Mouse (Mus musculus): ENCODE measurements around the gene Ppid. TPM values are rescaled to one million over a fixed set of nuclear protein-coding genes. Genes with fewer than 3 reads are reported as not detected.

The Ppid gene
- polyA plus RNA-seq, 1 experiment from 2014 or later: 196 TPM

- H3K9me3 ChIP-seq: no peaks in the 10 kb centered on the region
- no peak overlapping the region for H3K4me3 ChIP-seq
- H3K4me1 ChIP-seq: peaks cover 13% of the 10 kb centered on the region
- ATAC-seq (ENCODE audit: insufficient number of reproducible peaks, insufficient read depth, low FRiP score, low TSS enrichment): peak; percentile 60; the same call in 1 of the 2 replicates
- no peaks in the 10 kb centered on the region for H3K36me3 ChIP-seq
- no peak overlapping the region for H3K9ac ChIP-seq
- 30% methylated on average over 10 of the region's 10 CpGs for WGBS
- peak overlapping the region; percentile 11; the same call in 1 of the 2 replicates for H3K4me2 ChIP-seq (replicated peaks)
- H3K27me3 ChIP-seq: no peaks in the 10 kb centered on the region
- no peak overlapping the region for H3K27ac ChIP-seq
Observed at GRCm38 (mm10) chr3:79575576-79576467, 15.3 kb upstream of the Ppid start.

- no peaks in the 10 kb centered on the region for H3K9me3 ChIP-seq
- H3K4me1 ChIP-seq: peaks cover 13% of the 10 kb centered on the region
- 22% methylated on average over 3 of the region's 3 CpGs for WGBS
- no peaks in the 10 kb centered on the region for H3K27me3 ChIP-seq
- H3K4me2 ChIP-seq (replicated peaks): peak overlapping the region; percentile 11; the same call in 1 of the 2 replicates
- ATAC-seq (ENCODE audit: insufficient number of reproducible peaks, insufficient read depth, low FRiP score, low TSS enrichment): no peak
- H3K9ac ChIP-seq: no peak overlapping the region
- no peaks in the 10 kb centered on the region for H3K36me3 ChIP-seq
- H3K4me3 ChIP-seq: no peak overlapping the region
- no peak overlapping the region for H3K27ac ChIP-seq
Observed at GRCm38 (mm10) chr3:79576468-79576816, 14.7 kb upstream of the Ppid start.

- H3K27ac ChIP-seq: no peak overlapping the region
Observed at GRCm38 (mm10) chr3:79576865-79577264, 14.3 kb upstream of the Ppid start.

GRCm38 (mm10) chr3:79577606-79578005 is 13.5 kb upstream of the Ppid start:
- no peak overlapping the region for H3K4me2 ChIP-seq (replicated peaks)
- 88% methylated on average over 6 of the region's 6 CpGs for WGBS
- no peak overlapping the region for H3K4me3 ChIP-seq
- no peaks in the 10 kb centered on the region for H3K9me3 ChIP-seq
- ATAC-seq (ENCODE audit: insufficient number of reproducible peaks, insufficient read depth, low FRiP score, low TSS enrichment): no peak
- no peak overlapping the region for H3K27ac ChIP-seq
- H3K4me1 ChIP-seq: peaks cover 13% of the 10 kb centered on the region
- no peak overlapping the region for H3K9ac ChIP-seq
- no peaks in the 10 kb centered on the region for H3K27me3 ChIP-seq
- no peaks in the 10 kb centered on the region for H3K36me3 ChIP-seq

More at GRCm38 (mm10) chr3:79576865-79577264, 14.3 kb upstream of the Ppid start:
- 30% methylated on average over 5 of the region's 5 CpGs for WGBS
- Histone ChIP-seq H3K4me2 (replicated peaks) (no peak overlapping the region), H3K9ac (no peak overlapping the region), H3K36me3 (no peaks in the 10 kb centered on the region), H3K4me1 (peaks cover 13% of the 10 kb centered on the region), H3K4me3 (no peak overlapping the region), H3K9me3 (no peaks in the 10 kb centered on the region), H3K27me3 (no peaks in the 10 kb centered on the region)
- no peak for ATAC-seq (ENCODE audit: insufficient number of reproducible peaks, insufficient read depth, low FRiP score, low TSS enrichment)

GRCm38 (mm10) chr3:79578164-79578563 is 13.0 kb upstream of the Ppid start:
- Histone ChIP-seq H3K36me3 (no peaks in the 10 kb centered on the region), H3K27ac (no peak overlapping the region), H3K9me3 (no peaks in the 10 kb centered on the region), H3K9ac (no peak overlapping the region), H3K4me3 (no peak overlapping the region), H3K4me2 (replicated peaks) (no peak overlapping the region), H3K27me3 (no peaks in the 10 kb centered on the region), H3K4me1 (peaks cover 13% of the 10 kb centered on the region)
- ATAC-seq (ENCODE audit: insufficient number of reproducible peaks, insufficient read depth, low FRiP score, low TSS enrichment): no peak
- WGBS: 66% methylated on average over 6 of the region's 6 CpGs

GRCm38 (mm10) chr3:79579891-79580575 is 11.1 kb upstream of the Ppid start:
- no peak for ATAC-seq (ENCODE audit: insufficient number of reproducible peaks, insufficient read depth, low FRiP score, low TSS enrichment)
- Histone ChIP-seq H3K36me3 (no peaks in the 10 kb centered on the region), H3K27me3 (no peaks in the 10 kb centered on the region), H3K27ac (no peak overlapping the region), H3K4me1 (peaks cover 13% of the 10 kb centered on the region), H3K9ac (no peak overlapping the region), H3K4me3 (no peak overlapping the region), H3K4me2 (replicated peaks) (no peak overlapping the region), H3K9me3 (no peaks in the 10 kb centered on the region)
- WGBS: 75% methylated on average over 5 of the region's 5 CpGs

- Histone ChIP-seq H3K9me3 (no peaks in the 10 kb centered on the region), H3K27ac (no peak overlapping the region), H3K4me1 (peaks cover 3% of the 10 kb centered on the region; the same call in 1 of the 2 replicates), H3K4me3 (no peak overlapping the region), H3K27me3 (no peaks in the 10 kb centered on the region), H3K9ac (no peak overlapping the region), H3K4me2 (replicated peaks) (no peak overlapping the region), H3K36me3 (no peaks in the 10 kb centered on the region)
- ATAC-seq (ENCODE audit: insufficient number of reproducible peaks, insufficient read depth, low FRiP score, low TSS enrichment): peak; percentile 50; the same call in 1 of the 2 replicates
- WGBS: 4% methylated on average over 6 of the region's 6 CpGs
Observed at GRCm38 (mm10) chr3:79586804-79587203, 4.3 kb upstream of the Ppid start.

GRCm38 (mm10) chr3:79589671-79590070 is 1.5 kb upstream of the Ppid start:
- Histone ChIP-seq H3K36me3 (peaks cover 8% of the 10 kb centered on the region; the same call in 1 of the 2 replicates), H3K4me1 (peaks cover 8% of the 10 kb centered on the region), H3K9me3 (no peaks in the 10 kb centered on the region), H3K9ac (no peak overlapping the region), H3K4me2 (replicated peaks) (no peak overlapping the region), H3K27me3 (no peaks in the 10 kb centered on the region), H3K27ac (no peak overlapping the region), H3K4me3 (no peak overlapping the region)
- ATAC-seq (ENCODE audit: insufficient number of reproducible peaks, insufficient read depth, low FRiP score, low TSS enrichment): no peak
- WGBS: 75% methylated on average over 2 of the region's 2 CpGs

- Histone ChIP-seq H3K4me1 (peaks cover 8% of the 10 kb centered on the region), H3K27me3 (no peaks in the 10 kb centered on the region), H3K9me3 (no peaks in the 10 kb centered on the region), H3K4me2 (replicated peaks) (peak overlapping the region; percentile 68), H3K27ac (peak overlapping the region; percentile 87; the same call in 1 of the 2 replicates), H3K9ac (peak overlapping the region; percentile 94), H3K36me3 (peaks cover 24% of the 10 kb centered on the region), H3K4me3 (peak overlapping the region; percentile 85)
- no peak for ATAC-seq (ENCODE audit: insufficient number of reproducible peaks, insufficient read depth, low FRiP score, low TSS enrichment)
- WGBS: 7% methylated on average over 15 of the region's 15 CpGs
Observed at GRCm38 (mm10) chr3:79591793-79592471, 790 bp downstream of the Ppid start.

GRCm38 (mm10) chr3:79595468-79595867 is 4.3 kb downstream of the Ppid start:
- Histone ChIP-seq H3K9ac (no peak overlapping the region), H3K9me3 (no peaks in the 10 kb centered on the region), H3K4me3 (no peak overlapping the region), H3K27ac (no peak overlapping the region), H3K27me3 (no peaks in the 10 kb centered on the region), H3K36me3 (peaks cover 52% of the 10 kb centered on the region), H3K4me1 (peaks cover 8% of the 10 kb centered on the region), H3K4me2 (replicated peaks) (no peak overlapping the region)
- ATAC-seq (ENCODE audit: insufficient number of reproducible peaks, insufficient read depth, low FRiP score, low TSS enrichment): no peak
- WGBS: 94% methylated on average over 7 of the region's 7 CpGs

GRCm38 (mm10) chr3:79609886-79610285 is 18.7 kb downstream of the Ppid start:
- no peak overlapping the region for H3K9ac ChIP-seq
- no peak overlapping the region for H3K4me2 ChIP-seq (replicated peaks)
- H3K9me3 ChIP-seq: 0 out of 2 replicates have a peak, but pooled peaks cover 5% of the 10 kb centered on the region
- no peak overlapping the region for H3K27ac ChIP-seq
- H3K36me3 ChIP-seq: peaks cover 41% of the 10 kb centered on the region
- ATAC-seq (ENCODE audit: insufficient number of reproducible peaks, insufficient read depth, low FRiP score, low TSS enrichment): no peak
- 92% methylated on average over 2 of the region's 2 CpGs for WGBS
- no peaks in the 10 kb centered on the region for H3K4me1 ChIP-seq
- no peaks in the 10 kb centered on the region for H3K27me3 ChIP-seq
- H3K4me3 ChIP-seq: no peak overlapping the region

All from embryonic facial prominence, embryonic 12.5 days (tissue).